Mouse (Mus musculus): ENCODE measurements around the gene Slc39a10. TPM values are rescaled to one million over a fixed set of nuclear protein-coding genes. Genes with fewer than 3 reads are reported as not detected.

The Slc39a10 gene
- 3.1 and 3.8 TPM in 2 replicates for polyA plus RNA-seq (2012; rRNA removed)

DNA sequence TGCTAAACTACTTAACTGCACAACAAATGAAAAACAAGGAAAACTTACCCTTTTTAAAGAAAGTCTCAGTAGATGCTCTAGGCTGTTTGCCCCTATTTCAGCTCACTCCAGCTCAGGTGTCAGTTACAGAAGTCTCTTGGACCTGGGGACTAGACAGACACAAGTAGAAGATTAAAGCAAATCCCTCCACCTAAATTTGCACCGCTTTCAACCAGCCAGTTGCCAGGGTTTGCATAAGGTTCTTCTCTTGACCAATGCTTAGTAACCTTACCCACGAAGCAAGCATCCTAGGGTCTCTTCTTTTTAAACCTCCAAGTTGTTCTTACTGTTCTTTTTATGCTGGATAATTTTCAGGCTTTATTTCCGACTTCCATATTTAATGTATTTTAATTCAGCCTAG lies at the start of gene Slc39a10:
Gene Slc39a10 (minus strand): TSS at position 101 of the 400 bp plus-strand sequence.
- no peak within 1 kb of the TSS for H3K27ac ChIP-seq (ENCODE audit: insufficient read depth, low read length)
- no peaks in the 10 kb centered on the region for H3K27me3 ChIP-seq (ENCODE audit: control insufficient read depth, insufficient read depth, low read length)
- DNase-seq (ENCODE audit: low read depth in 1 of 2, low spot score in 2 of 2) = no peak
- 86% methylated on average over 3 of the region's 3 CpGs for WGBS
- peaks cover 4% of the 10 kb centered on the region; the same call in 1 of the 2 replicates for H3K4me1 ChIP-seq (ENCODE audit: control insufficient read depth, insufficient read depth, insufficient read length)
- H3K4me3 ChIP-seq (ENCODE audit: extremely low read depth, insufficient read depth, insufficient read length) = no peak within 1 kb of the TSS
- TF ChIP-seq POLR2A (IDR thresholded peaks at IDR 0.05; ENCODE audit: low read depth, low read length) = no peak
- no peak for TF ChIP-seq CTCF (IDR thresholded peaks at IDR 0.05; ENCODE audit: extremely low read depth, insufficient read depth, insufficient read length, insufficient replicate concordance)
- no peaks in the 10 kb centered on the region for H3K36me3 ChIP-seq (ENCODE audit: control insufficient read depth, insufficient read depth, low read length)

- no peaks in the 10 kb centered on the region for H3K27me3 ChIP-seq (ENCODE audit: control insufficient read depth, insufficient read depth, low read length)
- no peak for DNase-seq (ENCODE audit: low read depth in 1 of 2, low spot score in 2 of 2)
- H3K4me1 ChIP-seq (ENCODE audit: control insufficient read depth, insufficient read depth, insufficient read length) = no peaks in the 10 kb centered on the region
- H3K4me3 ChIP-seq (ENCODE audit: extremely low read depth, insufficient read depth, insufficient read length) = no peak overlapping the region
- TF ChIP-seq CTCF (IDR thresholded peaks at IDR 0.05; ENCODE audit: extremely low read depth, insufficient read depth, insufficient read length, insufficient replicate concordance) (no peak), POLR2A (IDR thresholded peaks at IDR 0.05; ENCODE audit: low read depth, low read length) (no peak)
- H3K36me3 ChIP-seq (ENCODE audit: control insufficient read depth, insufficient read depth, low read length) = no peaks in the 10 kb centered on the region
- H3K27ac ChIP-seq (ENCODE audit: insufficient read depth, low read length) = no peak overlapping the region
- 87% methylated on average over 2 of the region's 2 CpGs for WGBS
Measured at GRCm38 (mm10) chr1:46939295-46939694, 46.6 kb upstream of the Slc39a10 start.

- Histone ChIP-seq H3K27me3 (ENCODE audit: control insufficient read depth, insufficient read depth, low read length) (no peaks in the 10 kb centered on the region), H3K4me3 (ENCODE audit: extremely low read depth, insufficient read depth, insufficient read length) (no peak overlapping the region), H3K36me3 (ENCODE audit: control insufficient read depth, insufficient read depth, low read length) (no peaks in the 10 kb centered on the region), H3K27ac (ENCODE audit: insufficient read depth, low read length) (no peak overlapping the region), H3K4me1 (ENCODE audit: control insufficient read depth, insufficient read depth, insufficient read length) (no peaks in the 10 kb centered on the region)
- no peak for TF ChIP-seq CTCF (IDR thresholded peaks at IDR 0.05; ENCODE audit: extremely low read depth, insufficient read depth, insufficient read length, insufficient replicate concordance)
- no peak for TF ChIP-seq POLR2A (IDR thresholded peaks at IDR 0.05; ENCODE audit: low read depth, low read length)
- no peak for DNase-seq (ENCODE audit: low read depth in 1 of 2, low spot score in 2 of 2)
- 86% methylated on average over 2 of the region's 2 CpGs for WGBS
Measured at GRCm38 (mm10) chr1:46937641-46938040, 45.0 kb upstream of the Slc39a10 start.

- no peaks in the 10 kb centered on the region for H3K36me3 ChIP-seq (ENCODE audit: control insufficient read depth, insufficient read depth, low read length)
- peaks cover 3% of the 10 kb centered on the region for H3K4me1 ChIP-seq (ENCODE audit: control insufficient read depth, insufficient read depth, insufficient read length)
- no peak for DNase-seq (ENCODE audit: low read depth in 1 of 2, low spot score in 2 of 2)
Measured at GRCm38 (mm10) chr1:46927104-46927503, 34.5 kb upstream of the Slc39a10 start.

GRCm38 (mm10) chr1:46926239-46926638 lies 33.6 kb upstream of the Slc39a10 start:
- no peak for TF ChIP-seq POLR2A (IDR thresholded peaks at IDR 0.05; ENCODE audit: low read depth, low read length)
- no peak for TF ChIP-seq CTCF (IDR thresholded peaks at IDR 0.05; ENCODE audit: extremely low read depth, insufficient read depth, insufficient read length, insufficient replicate concordance)
- Histone ChIP-seq H3K4me1 (ENCODE audit: control insufficient read depth, insufficient read depth, insufficient read length) (peaks cover 7% of the 10 kb centered on the region), H3K36me3 (ENCODE audit: control insufficient read depth, insufficient read depth, low read length) (no peaks in the 10 kb centered on the region), H3K27ac (ENCODE audit: insufficient read depth, low read length) (no peak overlapping the region), H3K4me3 (ENCODE audit: extremely low read depth, insufficient read depth, insufficient read length) (no peak overlapping the region), H3K27me3 (ENCODE audit: control insufficient read depth, insufficient read depth, low read length) (no peaks in the 10 kb centered on the region)
- no peak for DNase-seq (ENCODE audit: low read depth in 1 of 2, low spot score in 2 of 2)
- 83% methylated on average over 3 of the region's 3 CpGs for WGBS

More at GRCm38 (mm10) chr1:46927104-46927503, 34.5 kb upstream of the Slc39a10 start:
- Histone ChIP-seq H3K27me3 (ENCODE audit: control insufficient read depth, insufficient read depth, low read length) (no peaks in the 10 kb centered on the region), H3K27ac (ENCODE audit: insufficient read depth, low read length) (no peak overlapping the region), H3K4me3 (ENCODE audit: extremely low read depth, insufficient read depth, insufficient read length) (no peak overlapping the region)
- TF ChIP-seq POLR2A (IDR thresholded peaks at IDR 0.05; ENCODE audit: low read depth, low read length) = no peak
- TF ChIP-seq CTCF (IDR thresholded peaks at IDR 0.05; ENCODE audit: extremely low read depth, insufficient read depth, insufficient read length, insufficient replicate concordance) = no peak

DNA sequence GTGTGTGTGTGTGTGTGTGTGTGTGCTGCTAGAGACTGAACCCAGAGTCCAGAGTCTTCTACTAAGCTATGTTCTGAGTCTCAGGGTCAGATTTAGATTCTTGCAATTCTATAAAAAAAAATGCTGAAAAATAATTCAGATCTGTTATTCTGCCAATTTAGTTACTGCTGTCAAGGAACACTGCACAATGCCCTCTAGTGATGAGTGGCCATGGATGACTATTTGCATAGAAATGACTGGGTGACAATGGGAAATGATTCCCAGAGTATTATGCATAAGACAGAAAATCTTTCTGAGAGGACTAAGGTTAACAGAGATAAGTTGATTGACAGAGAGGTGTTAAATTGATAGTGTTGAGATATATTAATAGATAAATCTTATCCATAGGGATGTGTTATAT lies 32.3 kb upstream of the Slc39a10 start:
- Histone ChIP-seq H3K36me3 (ENCODE audit: control insufficient read depth, insufficient read depth, low read length) (no peaks in the 10 kb centered on the region), H3K27me3 (ENCODE audit: control insufficient read depth, insufficient read depth, low read length) (no peaks in the 10 kb centered on the region), H3K4me3 (ENCODE audit: extremely low read depth, insufficient read depth, insufficient read length) (no peak overlapping the region), H3K27ac (ENCODE audit: insufficient read depth, low read length) (no peak overlapping the region), H3K4me1 (ENCODE audit: control insufficient read depth, insufficient read depth, insufficient read length) (peaks cover 7% of the 10 kb centered on the region)
- TF ChIP-seq CTCF (IDR thresholded peaks at IDR 0.05; ENCODE audit: extremely low read depth, insufficient read depth, insufficient read length, insufficient replicate concordance) (no peak), POLR2A (IDR thresholded peaks at IDR 0.05; ENCODE audit: low read depth, low read length) (no peak)
- no peak for DNase-seq (ENCODE audit: low read depth in 1 of 2, low spot score in 2 of 2)

DNA sequence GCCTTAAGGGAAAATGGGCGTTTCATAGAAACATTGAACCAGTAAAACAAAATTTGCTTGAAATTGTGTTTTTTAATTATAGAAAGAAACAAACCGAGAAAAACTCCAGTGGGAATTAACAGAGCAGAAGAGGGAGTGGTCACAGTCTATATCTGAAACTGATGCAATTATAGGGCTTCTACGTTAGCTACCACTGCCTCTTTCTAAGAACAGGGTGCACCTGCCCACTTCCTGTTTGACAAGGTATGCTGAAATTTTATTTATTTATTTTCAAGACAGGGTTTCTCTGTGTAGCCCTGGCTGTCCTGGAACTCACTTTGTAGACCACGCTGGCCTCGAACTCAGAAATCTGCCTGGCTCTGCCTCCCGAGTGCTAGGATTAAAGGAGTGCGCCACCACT lies 30.3 kb upstream of the Slc39a10 start:
- H3K27ac ChIP-seq (ENCODE audit: insufficient read depth, low read length) = no peak overlapping the region
- no peak for TF ChIP-seq CTCF (IDR thresholded peaks at IDR 0.05; ENCODE audit: extremely low read depth, insufficient read depth, insufficient read length, insufficient replicate concordance)
- H3K4me3 ChIP-seq (ENCODE audit: extremely low read depth, insufficient read depth, insufficient read length) = no peak overlapping the region

More for the DNA sequence above, 30.3 kb upstream of the Slc39a10 start:
- 64% methylated on average over 7 of the region's 7 CpGs for WGBS
- Histone ChIP-seq H3K36me3 (ENCODE audit: control insufficient read depth, insufficient read depth, low read length) (no peaks in the 10 kb centered on the region), H3K4me1 (ENCODE audit: control insufficient read depth, insufficient read depth, insufficient read length) (peaks cover 7% of the 10 kb centered on the region), H3K27me3 (ENCODE audit: control insufficient read depth, insufficient read depth, low read length) (no peaks in the 10 kb centered on the region)
- DNase-seq (ENCODE audit: low read depth in 1 of 2, low spot score in 2 of 2) = no peak
